Mouse (Mus musculus) testis, adult 2 months (tissue): ENCODE results near the gene Tmem256.

Experiments used
- CTCF ChIP-seq: fragments of 200-500 bp; IDR thresholded peaks from 2 replicates; pipeline ENCODE4 v1.5.1; 2012; ENCODE audit warnings: low read depth, mild to moderate bottlenecking, inconsistent platforms, low read length, moderate library complexity; ENCODE audit not compliant: control insufficient read depth, insufficient read depth, insufficient replicate concordance
- POLR2A ChIP-seq: fragments of 200-500 bp; IDR thresholded peaks from 2 replicates; pipeline ENCODE4 v1.6.1; 2012; ENCODE audit warnings: low read depth, mild to moderate bottlenecking, inconsistent platforms, low read length, moderate library complexity; ENCODE audit not compliant: control insufficient read depth

DNA sequence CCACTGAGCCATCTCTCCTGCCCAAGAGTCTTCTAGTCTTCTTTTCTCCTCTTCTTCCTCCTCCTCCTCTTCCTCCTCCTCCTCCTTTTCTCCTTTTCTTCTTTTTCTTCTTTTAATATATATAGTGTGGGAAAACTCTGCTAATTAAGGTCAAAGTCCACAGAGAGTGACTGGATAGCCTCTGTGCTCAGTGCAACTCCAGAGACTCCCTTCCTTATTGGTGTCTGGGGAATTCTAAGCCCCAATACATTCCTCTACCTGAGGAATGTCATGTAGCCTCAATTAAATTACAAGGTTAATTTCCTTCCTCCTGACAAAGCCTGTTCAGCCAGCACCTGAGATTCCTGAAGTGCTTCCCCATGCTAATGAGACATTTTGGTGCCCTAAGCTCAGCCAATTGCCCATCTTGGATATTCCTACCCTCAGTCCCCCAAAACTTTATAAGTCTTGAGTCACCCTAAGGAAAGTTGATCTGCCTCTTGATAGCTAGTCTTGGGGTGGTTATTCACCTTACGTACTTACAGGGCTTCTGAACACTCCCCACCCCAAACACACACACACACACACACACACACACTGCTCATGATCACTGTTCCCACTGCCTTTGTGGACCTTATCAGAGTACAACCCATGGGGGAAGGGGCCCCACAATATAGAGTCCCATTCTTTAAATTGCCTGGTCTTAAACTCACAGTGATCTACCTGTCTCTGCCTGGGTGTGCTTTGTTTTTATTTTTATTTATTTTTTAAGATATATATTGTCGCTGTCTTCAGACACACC lies 32.2 kb downstream of the Tmem256 start:
- no peak for TF ChIP-seq POLR2A
- TF ChIP-seq CTCF, result no peak
